Mouse (Mus musculus) forebrain, embryonic 12.5 days (tissue): ENCODE results near the gene Tmem59l. TPM values are rescaled to one million over a fixed set of nuclear protein-coding genes. Genes with fewer than 3 reads are reported as not detected.

Source experiments
- ATAC-seq: fragments of 200-750 bp; cut with Nextera tagmentation; 2 replicates; pipeline ENCODE4 v1.8.0; 2017; ENCODE audit warnings: moderate TSS enrichment; ENCODE audit not compliant: low FRiP score
- H3K27ac ChIP-seq: fragments of 300-500 bp; sonication (generic); 2 replicates; pipeline ENCODE4 v1.5.1; 2016; ENCODE audit warnings: mild to moderate bottlenecking
- H3K27me3 ChIP-seq: fragments of 300-500 bp; sonication (generic); 2 replicates; pipeline ENCODE4 v1.6.1; 2016; ENCODE audit warnings: mild to moderate bottlenecking
- H3K36me3 ChIP-seq: fragments of 300-500 bp; sonication (generic); replicated peaks from 2 replicates; pipeline ENCODE4 v1.6.1; 2016; ENCODE audit warnings: mild to moderate bottlenecking
- H3K4me1 ChIP-seq: fragments of 300-500 bp; sonication (generic); 2 replicates; pipeline ENCODE4 v1.6.1; 2016
- H3K4me2 ChIP-seq: fragments of 300-500 bp; sonication (generic); 2 replicates; pipeline ENCODE4 v1.6.1; 2016; ENCODE audit warnings: mild to moderate bottlenecking, moderate library complexity
- H3K4me3 ChIP-seq: fragments of 300-500 bp; sonication (generic); replicated peaks from 2 replicates; pipeline ENCODE4 v1.5.1; 2016; ENCODE audit warnings: mild to moderate bottlenecking
- H3K9ac ChIP-seq: fragments of 300-500 bp; sonication (generic); 2 replicates; pipeline ENCODE4 v1.6.1; 2016; ENCODE audit warnings: mild to moderate bottlenecking
- H3K9me3 ChIP-seq: fragments of 300-500 bp; sonication (generic); 2 replicates; pipeline ENCODE4 v1.6.1; 2016
- WGBS: fragments of 180-500 bp; shearing (Covaris S2); methylation state at CpG from one replicate; pipeline ENCODE4 v1.1.7; 2016; 5-methylcytosine and 5-hydroxymethylcytosine counted together
- polyA plus RNA-seq: library from polyadenylated mRNA; unstranded; fragments of >200 nt; fragmentation: Nextera tagmentation; extraction: Ambion mirVana; gene quantifications from 2 replicates; pipeline ENCODE4 v1.2.1, GENCODE M21; 2016

The Tmem59l gene
- polyA plus RNA-seq, 1 experiment from 2014 or later = 17.0 TPM

GRCm38 (mm10) chr8:70492664-70493640, 5.8 kb upstream of the Tmem59l start, which contains the start of gene Crlf1:
Gene Crlf1, plus strand, starts transcription at chr8:70493158.
- H3K36me3 ChIP-seq = no peaks in the 10 kb centered on the region
- H3K4me3 ChIP-seq = peak within 1 kb of the TSS; percentile 39
- under 1% methylated on average over 61 of the region's 93 CpGs for WGBS
- H3K27ac ChIP-seq = no peak within 1 kb of the TSS
- ATAC-seq = 0 out of 2 replicates have a peak, but pooled peaks have one; percentile 12
- peaks cover 100% of the 10 kb centered on the region for H3K27me3 ChIP-seq
- H3K9ac ChIP-seq = peak within 1 kb of the TSS; percentile 0; the same call in 1 of the 2 replicates
- peak within 1 kb of the TSS; percentile 56 for H3K4me2 ChIP-seq
- no peaks in the 10 kb centered on the region for H3K9me3 ChIP-seq
- peaks cover 55% of the 10 kb centered on the region for H3K4me1 ChIP-seq

- H3K36me3 ChIP-seq = no peaks in the 10 kb centered on the region
- peaks cover 63% of the 10 kb centered on the region for H3K4me1 ChIP-seq
- H3K9ac ChIP-seq = no peak overlapping the region
- H3K4me2 ChIP-seq = no peak overlapping the region; the same call in 1 of the 2 replicates
- no peak for ATAC-seq
- under 1% methylated on average over 20 of the region's 20 CpGs for WGBS
- H3K27ac ChIP-seq = no peak overlapping the region
- no peaks in the 10 kb centered on the region for H3K9me3 ChIP-seq
- H3K27me3 ChIP-seq = peaks cover 100% of the 10 kb centered on the region
- no peak overlapping the region for H3K4me3 ChIP-seq
These were observed 3.8 kb upstream of the Tmem59l start for GRCm38 (mm10) chr8:70490880-70491495.

- 2% methylated on average over 10 of the region's 10 CpGs for WGBS
- H3K9me3 ChIP-seq = no peaks in the 10 kb centered on the region
- H3K9ac ChIP-seq = no peak overlapping the region
- H3K36me3 ChIP-seq = no peaks in the 10 kb centered on the region
- no peak for ATAC-seq
- H3K4me3 ChIP-seq = no peak overlapping the region
- H3K27ac ChIP-seq = no peak overlapping the region
- no peak overlapping the region for H3K4me2 ChIP-seq
- H3K27me3 ChIP-seq = peaks cover 100% of the 10 kb centered on the region
- peaks cover 57% of the 10 kb centered on the region for H3K4me1 ChIP-seq
These were observed 3.1 kb upstream of the Tmem59l start for GRCm38 (mm10) chr8:70490061-70490879.

GRCm38 (mm10) chr8:70489576-70489975, 2.4 kb upstream of the Tmem59l start:
- Histone ChIP-seq H3K27ac (no peak overlapping the region), H3K27me3 (peaks cover 100% of the 10 kb centered on the region), H3K9me3 (no peaks in the 10 kb centered on the region), H3K9ac (no peak overlapping the region), H3K4me3 (peak overlapping the region; percentile 23), H3K4me1 (peaks cover 51% of the 10 kb centered on the region), H3K36me3 (no peaks in the 10 kb centered on the region), H3K4me2 (peak overlapping the region; percentile 26)
- 0% methylated on average over 19 of the region's 41 CpGs for WGBS
- ATAC-seq = no peak

- H3K27me3 ChIP-seq = peaks cover 100% of the 10 kb centered on the region
- 2% methylated on average over 14 of the region's 14 CpGs for WGBS
- peak overlapping the region; percentile 26 for H3K4me2 ChIP-seq
- H3K27ac ChIP-seq = no peak overlapping the region
- H3K36me3 ChIP-seq = no peaks in the 10 kb centered on the region
- H3K4me3 ChIP-seq = peak overlapping the region; percentile 23
- ATAC-seq = no peak
- H3K4me1 ChIP-seq = peaks cover 45% of the 10 kb centered on the region
- no peaks in the 10 kb centered on the region for H3K9me3 ChIP-seq
- 0 out of 2 replicates have a peak overlapping the region, but pooled peaks have one; percentile 38 for H3K9ac ChIP-seq
These were observed 1.8 kb upstream of the Tmem59l start for GRCm38 (mm10) chr8:70488931-70489470.

GRCm38 (mm10) chr8:70487993-70488796, 1.0 kb upstream of the Tmem59l start:
- Histone ChIP-seq H3K9ac (peak overlapping the region; percentile 38; the same call in 1 of the 2 replicates), H3K9me3 (no peaks in the 10 kb centered on the region), H3K36me3 (no peaks in the 10 kb centered on the region), H3K4me3 (peak overlapping the region; percentile 28), H3K27me3 (peaks cover 100% of the 10 kb centered on the region), H3K4me1 (peaks cover 37% of the 10 kb centered on the region), H3K4me2 (peak overlapping the region; percentile 49), H3K27ac (no peak overlapping the region)
- 2% methylated on average over 55 of the region's 55 CpGs for WGBS
- no peak for ATAC-seq

- no peak overlapping the region for H3K27ac ChIP-seq
- 0 out of 2 replicates have a peak overlapping the region, but pooled peaks have one; percentile 45 for H3K4me3 ChIP-seq
- no peaks in the 10 kb centered on the region for H3K36me3 ChIP-seq
- H3K4me2 ChIP-seq = peak overlapping the region; percentile 64
- 43% methylated on average over 7 of the region's 7 CpGs for WGBS
- H3K27me3 ChIP-seq = peaks cover 99% of the 10 kb centered on the region
- H3K4me1 ChIP-seq = peaks cover 28% of the 10 kb centered on the region
- peak overlapping the region; percentile 64; the same call in 1 of the 2 replicates for H3K9ac ChIP-seq
- ATAC-seq = no peak
- no peaks in the 10 kb centered on the region for H3K9me3 ChIP-seq
These were observed 922 bp downstream of the Tmem59l start for GRCm38 (mm10) chr8:70486191-70486681.

- 67% methylated on average over 2 of the region's 2 CpGs for WGBS
- H3K4me3 ChIP-seq = no peak overlapping the region
- ATAC-seq = no peak
These were observed 4.2 kb downstream of the Tmem59l start for GRCm38 (mm10) chr8:70482943-70483342.

GRCm38 (mm10) chr8:70481908-70482307, 5.2 kb downstream of the Tmem59l start:
- H3K4me2 ChIP-seq = no peak overlapping the region
- H3K4me3 ChIP-seq = no peak overlapping the region
- peaks cover 83% of the 10 kb centered on the region for H3K27me3 ChIP-seq
- no peak overlapping the region for H3K9ac ChIP-seq
- no peaks in the 10 kb centered on the region for H3K36me3 ChIP-seq
- no peak overlapping the region for H3K27ac ChIP-seq
- H3K4me1 ChIP-seq = peaks cover 8% of the 10 kb centered on the region; the same call in 1 of the 2 replicates
- 85% methylated on average over 3 of the region's 3 CpGs for WGBS
- no peak for ATAC-seq
- no peaks in the 10 kb centered on the region for H3K9me3 ChIP-seq

More at GRCm38 (mm10) chr8:70482943-70483342, 4.2 kb downstream of the Tmem59l start:
- H3K27me3 ChIP-seq = peaks cover 86% of the 10 kb centered on the region
- no peaks in the 10 kb centered on the region for H3K36me3 ChIP-seq
- H3K27ac ChIP-seq = no peak overlapping the region
- H3K9ac ChIP-seq = no peak overlapping the region
- H3K4me1 ChIP-seq = peaks cover 7% of the 10 kb centered on the region
- no peak overlapping the region for H3K4me2 ChIP-seq
- H3K9me3 ChIP-seq = no peaks in the 10 kb centered on the region

GRCm38 (mm10) chr8:70477269-70477982, 9.7 kb downstream of the Tmem59l start:
- H3K4me1 ChIP-seq = peaks cover 17% of the 10 kb centered on the region
- H3K4me3 ChIP-seq = peak overlapping the region; percentile 77
- H3K27me3 ChIP-seq = peaks cover 38% of the 10 kb centered on the region
- no peaks in the 10 kb centered on the region for H3K36me3 ChIP-seq
- H3K9ac ChIP-seq = no peak overlapping the region
- peak overlapping the region; percentile 74 for H3K4me2 ChIP-seq
- ATAC-seq = peak; percentile 10
- no peak overlapping the region for H3K27ac ChIP-seq
- WGBS = 2% methylated on average over 21 of the region's 21 CpGs
- H3K9me3 ChIP-seq = no peaks in the 10 kb centered on the region
